Mouse (Mus musculus) cortical plate, adult 2 months (tissue): ENCODE data around the gene Cdc6.

ENCODE experiments used
- CTCF ChIP-seq: fragments of 200-500 bp; IDR thresholded peaks from 2 replicates; pipeline ENCODE4 v1.5.1; 2011; ENCODE audit warnings: mild to moderate bottlenecking, control low read depth, low read length; ENCODE audit not compliant: insufficient read depth; ENCODE audit errors: extremely low read depth
- POLR2A ChIP-seq: fragments of 200-500 bp; IDR thresholded peaks from 2 replicates; pipeline ENCODE4 v1.6.1; 2011; ENCODE audit warnings: mild to moderate bottlenecking, low read length, control low read depth; ENCODE audit not compliant: insufficient read depth; ENCODE audit errors: extremely low read depth

DNA sequence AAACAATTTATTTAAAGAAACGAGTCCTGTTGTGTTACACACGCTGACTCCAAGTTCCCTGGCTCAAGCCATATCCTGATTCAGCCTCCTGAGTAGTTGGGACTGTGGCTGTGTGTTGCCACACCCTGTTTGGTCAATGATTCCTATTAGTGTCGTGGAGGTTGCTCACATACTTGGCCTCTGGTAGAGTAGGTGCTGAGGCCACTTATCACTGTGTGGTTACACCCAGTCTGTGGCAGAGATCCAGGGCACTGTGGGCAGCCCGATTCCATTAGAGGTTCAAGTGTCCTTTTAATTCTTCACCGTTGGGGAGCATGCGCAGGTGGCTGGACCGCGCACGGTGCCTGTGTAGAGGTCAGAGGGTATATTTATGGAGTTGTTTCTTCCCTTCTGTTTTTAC is 33.7 kb upstream of the Cdc6 start:
- TF ChIP-seq CTCF (no peak), POLR2A (no peak)
